Mouse (Mus musculus) kidney, embryonic 15.5 days (tissue): ENCODE data around the gene Galnt18. TPM values are rescaled to one million over a fixed set of nuclear protein-coding genes. Genes with fewer than 3 reads are reported as not detected.

ENCODE experiments used
- ATAC-seq: fragments of 200-750 bp; cut with Nextera tagmentation; replicated peaks from 2 replicates; pipeline ENCODE4 v1.8.0; 2017; ENCODE audit warnings: moderate TSS enrichment; ENCODE audit not compliant: low FRiP score
- H3K27ac ChIP-seq: fragments of 300-500 bp; sonication (generic); 2 replicates; pipeline ENCODE4 v1.5.1; 2015; ENCODE audit warnings: mild to moderate bottlenecking, inconsistent platforms
- H3K27me3 ChIP-seq: fragments of 300-500 bp; sonication (generic); 2 replicates; pipeline ENCODE4 v1.6.1; 2015; ENCODE audit warnings: inconsistent platforms
- H3K36me3 ChIP-seq: fragments of 300-500 bp; sonication (generic); 2 replicates; pipeline ENCODE4 v1.6.1; 2015; ENCODE audit warnings: inconsistent platforms
- H3K4me1 ChIP-seq: fragments of 300-500 bp; sonication (generic); 2 replicates; pipeline ENCODE4 v1.6.1; 2015; ENCODE audit warnings: inconsistent platforms
- H3K4me2 ChIP-seq: fragments of 300-500 bp; sonication (generic); 2 replicates; pipeline ENCODE4 v1.6.1; 2015; ENCODE audit warnings: moderate library complexity, mild to moderate bottlenecking, inconsistent platforms
- H3K4me3 ChIP-seq: fragments of 300-500 bp; sonication (generic); replicated peaks from 2 replicates; pipeline ENCODE4 v1.5.1; 2015; ENCODE audit warnings: mild to moderate bottlenecking, inconsistent platforms
- H3K9ac ChIP-seq: fragments of 300-500 bp; sonication (generic); 2 replicates; pipeline ENCODE4 v1.6.1; 2015; ENCODE audit warnings: mild to moderate bottlenecking, inconsistent platforms
- H3K9me3 ChIP-seq: fragments of 300-500 bp; sonication (generic); replicated peaks from 2 replicates; pipeline ENCODE4 v1.6.1; 2016; ENCODE audit warnings: inconsistent platforms
- WGBS: fragments of 180-500 bp; shearing (Covaris S2); methylation state at CpG from one replicate; pipeline ENCODE4 v1.1.7; 2015; ENCODE audit warnings: mixed read lengths; 5-methylcytosine and 5-hydroxymethylcytosine counted together
- polyA plus RNA-seq: library from polyadenylated mRNA; unstranded; fragments of >200 nt; fragmentation: Nextera tagmentation; extraction: Ambion mirVana; gene quantifications from 2 replicates; pipeline ENCODE4 v1.2.1, GENCODE M21; 2015

Gene Galnt18
- polyA plus RNA-seq, 1 experiment from 2014 or later: 31.8 TPM

DNA sequence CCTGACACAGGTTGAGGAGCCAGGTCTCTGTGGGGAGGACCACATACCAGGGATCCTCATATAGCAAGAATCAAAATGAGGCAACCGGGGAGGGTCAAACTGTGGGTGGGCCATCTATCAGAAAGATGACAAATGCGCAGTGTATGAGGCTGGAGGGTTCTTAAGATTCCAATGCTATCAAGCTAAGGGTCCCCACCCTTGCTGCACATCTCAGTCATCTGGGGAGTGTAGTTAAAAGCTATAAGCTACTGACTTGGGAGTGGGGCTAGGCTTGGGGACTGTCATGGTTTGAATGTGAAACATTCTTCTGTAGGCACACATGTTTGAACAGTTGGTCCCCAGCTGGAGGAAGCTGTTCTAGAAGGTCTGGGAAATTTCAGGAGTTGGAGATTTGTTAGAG is 288.2 kb downstream of the Galnt18 start:
- no peak for ATAC-seq
- Histone ChIP-seq H3K9ac (no peak overlapping the region), H3K4me3 (no peak overlapping the region), H3K27ac (no peak overlapping the region), H3K9me3 (no peaks in the 10 kb centered on the region), H3K4me2 (no peak overlapping the region), H3K4me1 (peaks cover 14% of the 10 kb centered on the region), H3K27me3 (peaks cover 27% of the 10 kb centered on the region), H3K36me3 (no peaks in the 10 kb centered on the region)
- 83% methylated on average over 2 of the region's 2 CpGs for WGBS

DNA sequence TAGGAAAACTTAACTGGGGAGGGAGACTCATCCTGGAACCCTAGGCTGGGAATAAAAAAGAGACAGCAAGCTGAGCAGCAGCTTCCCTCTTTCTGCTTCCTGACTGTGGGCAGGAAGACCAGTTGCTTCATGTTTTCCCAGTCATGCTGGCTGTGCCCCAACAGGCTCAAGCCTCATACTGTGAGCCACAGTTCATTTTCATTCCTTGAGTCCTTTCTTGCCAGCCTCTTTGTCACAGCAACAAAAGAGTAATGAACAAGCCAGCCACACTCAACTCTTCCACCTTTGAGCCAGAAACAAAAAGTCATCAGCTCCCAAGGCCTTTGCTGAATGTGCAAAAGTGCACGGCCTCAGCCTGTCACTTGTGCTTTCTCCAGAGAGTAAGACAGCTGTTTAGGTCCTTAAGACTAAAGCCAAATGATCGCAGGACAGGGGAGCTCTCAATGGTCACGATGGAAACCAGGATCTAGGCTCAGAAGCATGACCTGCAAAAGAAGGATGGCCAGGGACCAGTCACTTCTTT is 292.9 kb downstream of the Galnt18 start:
- Histone ChIP-seq H3K9me3 (no peaks in the 10 kb centered on the region), H3K27ac (no peak overlapping the region), H3K27me3 (peaks cover 11% of the 10 kb centered on the region; the same call in 1 of the 2 replicates), H3K4me3 (no peak overlapping the region), H3K36me3 (no peaks in the 10 kb centered on the region), H3K9ac (no peak overlapping the region), H3K4me1 (peaks cover 3% of the 10 kb centered on the region; the same call in 1 of the 2 replicates), H3K4me2 (no peak overlapping the region)
- no peak for ATAC-seq
- WGBS: 79% methylated on average over 3 of the region's 3 CpGs

DNA sequence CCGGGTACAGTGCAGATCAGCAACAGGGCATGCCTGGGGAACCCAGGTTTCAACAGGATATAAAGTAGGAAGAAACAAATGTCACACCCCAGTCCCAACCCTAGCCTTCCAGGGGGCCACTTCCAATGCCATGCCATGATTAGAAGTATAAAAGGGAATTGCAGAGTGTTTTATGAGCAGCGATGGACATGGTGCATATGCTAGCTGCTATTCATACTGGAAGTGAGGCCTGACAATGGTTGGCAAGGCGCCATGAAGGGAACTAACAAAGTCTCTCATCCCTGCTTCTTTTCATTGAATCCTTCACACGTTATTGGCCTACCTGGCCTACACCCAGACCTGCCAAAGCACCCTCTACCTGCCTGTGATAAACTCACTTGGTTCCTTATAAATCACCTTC is 295.9 kb downstream of the Galnt18 start:
- H3K27me3 ChIP-seq: 0 out of 2 replicates have a peak, but pooled peaks cover 7% of the 10 kb centered on the region
- H3K27ac ChIP-seq: no peak overlapping the region
- no peaks in the 10 kb centered on the region; the same call in 1 of the 2 replicates for H3K36me3 ChIP-seq
- no peaks in the 10 kb centered on the region for H3K4me1 ChIP-seq
- no peak overlapping the region for H3K4me2 ChIP-seq
- no peak overlapping the region for H3K9ac ChIP-seq
- no peak for ATAC-seq
- no peak overlapping the region for H3K4me3 ChIP-seq
- H3K9me3 ChIP-seq: no peaks in the 10 kb centered on the region
- 80% methylated on average over 4 of the region's 4 CpGs for WGBS

DNA sequence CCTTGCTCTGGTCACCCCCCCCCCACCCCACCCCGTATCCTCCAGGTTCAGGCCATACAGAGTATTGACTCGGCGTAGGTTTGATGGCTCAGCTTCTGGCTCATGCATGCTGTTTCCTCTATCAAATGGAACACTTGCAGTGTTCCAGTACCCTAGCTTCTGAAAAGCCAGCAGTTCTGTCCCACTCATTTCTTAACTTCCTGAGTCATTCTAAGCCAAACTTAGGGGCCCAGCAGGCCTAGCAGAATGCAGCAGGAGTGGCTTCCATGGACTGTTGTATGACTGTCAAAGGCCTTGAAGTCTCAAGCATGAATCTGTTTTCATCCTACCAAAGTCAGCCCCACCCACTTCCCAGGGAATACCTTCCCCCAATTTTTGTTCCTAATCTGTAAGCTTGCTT is 296.5 kb downstream of the Galnt18 start:
- H3K4me2 ChIP-seq: no peak overlapping the region
- H3K9ac ChIP-seq: no peak overlapping the region
- H3K4me3 ChIP-seq: no peak overlapping the region
- no peaks in the 10 kb centered on the region for H3K9me3 ChIP-seq
- 0 out of 2 replicates have a peak, but pooled peaks cover 7% of the 10 kb centered on the region for H3K27me3 ChIP-seq
- H3K4me1 ChIP-seq: no peaks in the 10 kb centered on the region
- WGBS: 94% methylated on average over 3 of the region's 3 CpGs
- H3K36me3 ChIP-seq: no peaks in the 10 kb centered on the region; the same call in 1 of the 2 replicates
- no peak overlapping the region for H3K27ac ChIP-seq
- no peak for ATAC-seq

DNA sequence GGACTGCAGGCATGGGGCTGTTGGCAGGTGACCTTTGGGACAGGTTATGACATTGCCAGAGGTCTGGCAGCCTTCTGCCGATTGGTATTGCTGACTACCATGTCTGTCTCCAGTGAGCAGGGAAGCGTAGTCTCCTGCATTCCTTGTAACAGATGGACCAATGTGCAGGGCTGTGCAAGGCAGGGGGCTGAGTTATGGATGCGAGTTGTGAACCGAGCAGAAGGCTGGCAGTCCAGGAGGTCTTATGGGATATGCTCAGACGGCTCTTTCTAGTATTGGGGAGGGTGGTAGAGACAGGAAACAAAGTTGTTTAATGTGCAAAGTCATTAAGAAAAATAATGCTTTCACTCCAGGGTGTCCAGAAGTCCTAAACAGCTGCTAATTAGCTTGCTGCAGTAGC is 312.1 kb downstream of the Galnt18 start:
- Histone ChIP-seq H3K27me3 (no peaks in the 10 kb centered on the region), H3K9me3 (no peaks in the 10 kb centered on the region), H3K9ac (no peak overlapping the region), H3K27ac (no peak overlapping the region), H3K4me1 (no peaks in the 10 kb centered on the region), H3K4me3 (no peak overlapping the region), H3K36me3 (no peaks in the 10 kb centered on the region), H3K4me2 (no peak overlapping the region)
- no peak for ATAC-seq
- 54% methylated on average over 5 of the region's 5 CpGs for WGBS

DNA sequence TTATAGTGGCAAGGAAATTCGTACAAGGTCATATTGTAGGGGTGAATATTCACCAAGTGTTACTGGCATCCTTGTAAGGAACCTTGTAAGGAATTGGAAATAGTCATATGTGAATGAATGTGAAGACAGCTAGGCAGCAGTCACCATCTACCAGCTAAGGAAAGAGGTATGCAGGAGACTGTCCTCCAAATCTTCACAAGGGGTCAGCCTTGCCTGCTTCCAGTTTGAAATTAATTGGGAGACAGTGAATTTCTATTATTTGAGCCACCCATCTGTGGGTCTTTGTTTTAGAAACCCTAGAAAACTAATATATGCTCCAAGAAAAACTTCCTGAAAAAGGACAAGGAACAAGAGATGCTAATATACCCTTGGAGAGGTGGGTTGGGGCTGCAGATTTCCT is 313.1 kb downstream of the Galnt18 start:
- no peaks in the 10 kb centered on the region for H3K9me3 ChIP-seq

DNA sequence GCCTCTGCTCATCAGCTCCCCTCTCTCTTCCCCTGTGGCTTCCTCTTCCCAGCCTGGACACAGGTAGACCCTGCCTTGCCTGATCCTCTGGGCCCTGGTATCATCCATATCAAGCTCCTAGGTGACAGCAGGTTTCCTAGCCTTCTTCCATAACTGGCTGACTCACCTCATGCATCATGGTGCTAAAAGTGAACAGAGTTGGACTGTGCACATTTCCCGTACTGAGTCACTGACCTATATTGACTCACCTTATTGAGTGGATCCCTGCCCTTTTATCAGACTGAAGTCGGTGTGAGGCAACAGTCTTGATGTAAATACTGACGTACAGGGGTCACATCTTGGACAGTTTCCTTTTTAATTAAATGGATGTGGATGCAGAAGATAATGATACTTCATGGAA is 313.7 kb downstream of the Galnt18 start:
- H3K36me3 ChIP-seq: no peaks in the 10 kb centered on the region
- WGBS: 80% methylated on average over 3 of the region's 3 CpGs
- H3K4me1 ChIP-seq: no peaks in the 10 kb centered on the region
- no peak overlapping the region for H3K4me2 ChIP-seq
- no peaks in the 10 kb centered on the region for H3K27me3 ChIP-seq
- ATAC-seq: no peak
- no peak overlapping the region for H3K4me3 ChIP-seq
- H3K9ac ChIP-seq: no peak overlapping the region
- H3K27ac ChIP-seq: no peak overlapping the region
- no peaks in the 10 kb centered on the region for H3K9me3 ChIP-seq

More for the DNA sequence above, 313.1 kb downstream of the Galnt18 start:
- Histone ChIP-seq H3K4me1 (no peaks in the 10 kb centered on the region), H3K27me3 (no peaks in the 10 kb centered on the region), H3K36me3 (no peaks in the 10 kb centered on the region), H3K27ac (no peak overlapping the region), H3K4me3 (no peak overlapping the region), H3K4me2 (no peak overlapping the region), H3K9ac (no peak overlapping the region)
- ATAC-seq: no peak
- WGBS: 77% methylated on average over 1 of the region's 1 CpGs

DNA sequence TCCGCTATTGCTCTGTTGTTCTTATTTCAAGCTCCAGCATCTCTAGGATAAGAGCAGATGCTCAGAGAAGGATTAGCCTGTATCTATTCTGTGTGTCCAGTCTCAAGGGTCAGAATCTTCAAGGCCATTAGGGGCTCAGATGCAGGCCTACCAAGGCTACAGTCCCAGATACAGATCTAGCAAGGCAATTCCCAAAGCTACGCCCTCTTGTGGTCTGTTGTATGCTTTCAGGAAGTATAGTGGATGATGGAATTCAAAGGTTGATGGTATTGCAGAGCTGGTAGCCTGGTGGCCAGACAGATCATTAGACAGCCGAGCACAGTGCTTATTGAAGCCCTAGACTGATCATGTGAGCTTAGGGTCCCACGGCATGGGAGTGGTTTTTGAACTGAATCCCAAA is 320.1 kb downstream of the Galnt18 start:
- Histone ChIP-seq H3K9me3 (no peaks in the 10 kb centered on the region), H3K36me3 (no peaks in the 10 kb centered on the region), H3K4me1 (no peaks in the 10 kb centered on the region), H3K4me2 (no peak overlapping the region), H3K27me3 (no peaks in the 10 kb centered on the region), H3K4me3 (no peak overlapping the region), H3K27ac (no peak overlapping the region), H3K9ac (no peak overlapping the region)
- no peak for ATAC-seq
- WGBS: 90% methylated on average over 4 of the region's 4 CpGs

DNA sequence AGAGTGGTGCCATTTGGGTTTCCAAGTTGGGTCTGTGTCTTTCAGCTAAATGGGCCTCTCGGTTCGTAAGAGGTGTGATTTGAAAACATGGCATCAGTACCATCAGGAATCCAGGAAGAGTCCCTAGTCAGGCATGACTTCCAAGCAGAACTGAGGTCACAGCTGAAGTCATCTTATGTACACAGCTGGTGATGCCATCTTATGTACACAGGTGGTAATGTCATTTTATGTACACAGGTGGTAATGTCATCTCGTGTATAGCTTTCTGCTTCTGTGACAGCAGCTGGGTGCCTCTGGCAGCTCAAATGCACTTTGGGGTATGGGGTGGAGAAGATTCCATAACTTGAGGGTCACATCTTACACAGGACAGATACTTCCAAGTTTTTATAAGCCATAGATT is 323.8 kb downstream of the Galnt18 start:
- WGBS: 69% methylated on average over 3 of the region's 3 CpGs
- no peak overlapping the region for H3K27ac ChIP-seq
- peaks cover 3% of the 10 kb centered on the region; the same call in 1 of the 2 replicates for H3K4me1 ChIP-seq
- H3K27me3 ChIP-seq: no peaks in the 10 kb centered on the region
- no peak overlapping the region for H3K4me3 ChIP-seq
- no peaks in the 10 kb centered on the region for H3K9me3 ChIP-seq
- no peak for ATAC-seq
- H3K36me3 ChIP-seq: no peaks in the 10 kb centered on the region
- no peak overlapping the region for H3K4me2 ChIP-seq
- no peak overlapping the region for H3K9ac ChIP-seq

DNA sequence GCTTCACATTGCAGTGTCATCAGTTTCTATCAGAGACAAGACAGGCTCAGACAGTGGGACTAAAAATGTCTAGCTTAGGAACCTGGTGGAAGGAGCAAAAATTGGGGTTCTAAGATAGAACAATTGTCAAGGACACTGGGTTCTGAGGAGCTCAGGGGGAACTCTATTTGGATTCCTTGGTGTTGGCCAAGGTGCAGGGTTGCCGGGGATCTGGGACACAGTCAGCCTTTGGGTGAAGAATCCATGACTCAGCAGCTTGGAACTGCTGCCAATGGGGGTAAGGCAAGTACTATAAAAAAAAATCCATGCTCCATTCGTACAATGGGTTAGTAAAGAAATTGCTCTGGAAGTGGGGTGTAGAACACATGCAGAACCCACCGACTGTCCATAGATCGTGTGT is 324.2 kb downstream of the Galnt18 start:
- ATAC-seq: no peak
- Histone ChIP-seq H3K4me3 (no peak overlapping the region), H3K36me3 (no peaks in the 10 kb centered on the region), H3K9me3 (no peaks in the 10 kb centered on the region), H3K27me3 (no peaks in the 10 kb centered on the region), H3K4me1 (peaks cover 3% of the 10 kb centered on the region; the same call in 1 of the 2 replicates), H3K4me2 (no peak overlapping the region), H3K27ac (no peak overlapping the region), H3K9ac (no peak overlapping the region)
- WGBS: 86% methylated on average over 4 of the region's 4 CpGs

DNA sequence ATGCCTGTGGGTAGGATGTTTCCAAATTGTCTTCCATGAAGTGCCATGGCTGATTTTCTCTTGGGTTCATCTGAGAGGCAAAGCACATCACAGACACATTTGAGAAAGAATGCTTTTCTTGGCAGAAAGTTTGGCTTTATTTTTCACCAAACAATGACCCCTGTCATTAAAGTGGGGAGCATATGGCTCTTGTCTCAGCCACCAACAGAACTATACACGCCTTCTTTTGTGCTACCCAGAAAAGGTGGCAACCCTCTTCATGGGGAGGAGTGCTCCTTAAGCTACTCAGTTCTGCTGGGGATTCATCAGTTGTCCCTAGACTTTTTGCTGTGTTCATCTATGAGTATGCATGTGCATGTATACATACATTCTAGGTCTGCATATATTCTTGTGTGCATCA is 327.8 kb downstream of the Galnt18 start:
- H3K4me3 ChIP-seq: no peak overlapping the region
- no peak for ATAC-seq

DNA sequence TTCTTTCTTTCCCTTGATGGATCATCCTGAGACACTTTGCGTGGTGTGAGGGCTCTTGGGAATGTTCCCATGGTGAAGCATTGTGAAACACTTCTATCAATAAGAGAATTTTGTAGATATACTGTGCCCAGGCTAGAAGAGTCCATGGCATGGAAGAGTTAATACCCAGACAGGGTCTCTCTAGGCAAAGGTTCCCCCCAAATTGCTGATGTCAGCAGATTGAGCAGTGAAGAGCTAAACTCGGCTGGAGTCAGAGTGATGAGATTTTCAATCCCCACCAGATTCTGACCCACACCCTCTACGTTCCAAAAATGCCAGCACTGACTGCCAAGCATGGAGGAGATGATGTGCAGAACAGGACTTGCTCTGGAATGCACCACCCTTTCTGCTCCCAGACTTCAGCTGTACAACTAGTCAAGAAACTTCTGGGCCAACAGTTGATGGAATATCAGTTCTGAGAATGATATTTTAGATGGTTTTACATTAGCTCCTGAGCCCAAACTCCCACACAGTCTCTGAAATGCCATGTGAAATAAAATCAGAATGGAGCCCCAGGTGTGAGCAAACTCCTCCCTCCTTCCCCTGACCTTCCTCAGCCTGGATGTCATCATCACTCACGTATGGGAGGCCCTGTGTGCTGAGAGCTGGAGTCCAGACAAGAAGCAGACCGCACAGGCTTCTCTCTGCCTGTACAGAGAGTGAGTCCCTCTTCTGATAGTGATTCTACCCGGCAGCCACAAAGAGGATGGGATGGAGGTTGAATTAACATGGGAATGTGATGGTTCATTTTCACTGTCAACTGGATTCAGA is 329.3 kb downstream of the Galnt18 start:
- no peak overlapping the region for H3K9ac ChIP-seq
- WGBS: 60% methylated on average over 6 of the region's 6 CpGs
- no peak for ATAC-seq

More for the DNA sequence above, 327.8 kb downstream of the Galnt18 start:
- whole genome bisulfite sequencing: 46% methylated on average over 1 of the region's 1 CpGs
- Histone ChIP-seq H3K27ac (no peak overlapping the region), H3K27me3 (no peaks in the 10 kb centered on the region), H3K4me2 (no peak overlapping the region), H3K36me3 (no peaks in the 10 kb centered on the region), H3K9me3 (no peaks in the 10 kb centered on the region), H3K9ac (no peak overlapping the region), H3K4me1 (peaks cover 3% of the 10 kb centered on the region; the same call in 1 of the 2 replicates)

More for the DNA sequence above, 329.3 kb downstream of the Galnt18 start:
- Histone ChIP-seq H3K4me2 (no peak overlapping the region), H3K27ac (no peak overlapping the region), H3K4me3 (no peak overlapping the region), H3K4me1 (peaks cover 3% of the 10 kb centered on the region; the same call in 1 of the 2 replicates), H3K36me3 (no peaks in the 10 kb centered on the region), H3K27me3 (no peaks in the 10 kb centered on the region), H3K9me3 (no peaks in the 10 kb centered on the region)
